Mouse (Mus musculus) G1E (cell line): ENCODE data around the gene Ptma. TPM values are rescaled to one million over a fixed set of nuclear protein-coding genes. Genes with fewer than 3 reads are reported as not detected.

Experiments
- ATAC-seq: 2 replicates; pipeline ENCODE4 v1.8.0; 2016; ENCODE audit warnings: mild to moderate bottlenecking; ENCODE audit not compliant: insufficient number of reproducible peaks, poor library complexity, low FRiP score, severe bottlenecking; ENCODE audit errors: extremely low read depth
- DNase-seq: peaks from one replicate; pipeline ENCODE4 v3.0.0; 2012; ENCODE audit warnings: low spot score
- H3K27me3 ChIP-seq: 2 replicates; pipeline ENCODE4 v1.6.1; 2012; ENCODE audit warnings: mild to moderate bottlenecking, low read length, inconsistent platforms; ENCODE audit not compliant: insufficient read depth
- H3K36me3 ChIP-seq: replicated peaks from 2 replicates; pipeline ENCODE3; 2012; ENCODE audit warnings: mild to moderate bottlenecking, inconsistent platforms
- H3K4me1 ChIP-seq: 2 replicates; pipeline ENCODE4 v1.6.1; 2012; ENCODE audit warnings: low read depth, low read length, inconsistent platforms, mixed read lengths; ENCODE audit not compliant: insufficient read depth
- H3K4me3 ChIP-seq: 2 replicates; pipeline ENCODE4 v1.5.1; 2012; ENCODE audit warnings: low read depth, mild to moderate bottlenecking, inconsistent platforms, low read length, moderate library complexity, mixed read lengths
- H3K9me3 ChIP-seq: replicated peaks from 2 replicates; pipeline ENCODE4 v1.6.1; 2012; ENCODE audit warnings: inconsistent platforms
- CTCF ChIP-seq: IDR thresholded peaks from 2 replicates; pipeline ENCODE4 v1.5.1; 2012; ENCODE audit warnings: low read depth, low read length, inconsistent platforms, mixed read lengths
- GATA1 ChIP-seq: IDR thresholded peaks from 2 replicates; pipeline ENCODE4 v1.6.1; 2012; ENCODE audit warnings: borderline replicate concordance, low read length, inconsistent platforms, mixed read lengths
- GATA2 ChIP-seq: IDR thresholded peaks from 2 replicates; pipeline ENCODE4 v1.6.1; 2012; ENCODE audit warnings: low read depth, low read length, inconsistent platforms, borderline replicate concordance
- POLR2AphosphoS5 ChIP-seq: IDR thresholded peaks from 2 replicates; pipeline ENCODE4 v1.6.1; 2012; ENCODE audit warnings: low read depth, low read length, inconsistent platforms; ENCODE audit not compliant: insufficient replicate concordance
- TAL1 ChIP-seq: conservative IDR thresholded peaks from 2 replicates; pipeline ENCODE4 v1.6.1; 2012; ENCODE audit warnings: low read depth, low read length, inconsistent platforms, mixed read lengths
- polyA plus RNA-seq: library from polyadenylated mRNA; stranded (reverse); fragments of >175 nt; gene quantifications from 2 replicates; pipeline ENCODE4 v1.2.3, GENCODE M21; 2012
- total RNA-seq, 2 experiments: library from RNA; stranded (forward) in 1 of 2; stranded (reverse) in 1 of 2; fragments of 200-1000 nt in 1 of 2; fragments of >200 nt in 1 of 2; fragmentation: Nextera tagmentation in 1 of 2; gene quantifications; 2 replicates each; pipeline ENCODE4 v1.2.3; 2014 to 2017

Ptma gene
- total and polyA plus RNA-seq, 3 experiments, result 2,671 to 14,052 (median 4,796) TPM

GRCm38 (mm10) chr1:86499903-86500302 is 26.6 kb upstream of the Ptma start:
- Histone ChIP-seq H3K27me3 (peaks cover 20% of the 10 kb centered on the region), H3K4me1 (peaks cover 70% of the 10 kb centered on the region), H3K9me3 (no peaks in the 10 kb centered on the region), H3K36me3 (no peaks in the 10 kb centered on the region), H3K4me3 (no peak overlapping the region)
- peak; percentile 85 for TF ChIP-seq CTCF
- TF ChIP-seq GATA2, result no peak
- no peak for TF ChIP-seq POLR2AphosphoS5
- no peak for TF ChIP-seq TAL1
- ATAC-seq (0 out of 2 replicates have a peak, but pooled peaks have one; percentile 12), DNase-seq (peak; percentile 77)

- H3K9me3 ChIP-seq, result no peaks in the 10 kb centered on the region
- H3K4me1 ChIP-seq, result peaks cover 78% of the 10 kb centered on the region
- DNase-seq, result no peak
- TF ChIP-seq CTCF, result no peak
- no peak for TF ChIP-seq GATA1
- TF ChIP-seq GATA2, result no peak
- TF ChIP-seq POLR2AphosphoS5, result no peak
- H3K36me3 ChIP-seq, result no peaks in the 10 kb centered on the region
- ATAC-seq, result no peak
- peaks cover 24% of the 10 kb centered on the region for H3K27me3 ChIP-seq
- no peak overlapping the region for H3K4me3 ChIP-seq
These were observed 25.8 kb upstream of the Ptma start for GRCm38 (mm10) chr1:86500681-86501080.

GRCm38 (mm10) chr1:86501114-86501532 is 25.4 kb upstream of the Ptma start:
- TF ChIP-seq GATA2, result no peak
- TF ChIP-seq CTCF, result peak; percentile 97
- no peaks in the 10 kb centered on the region for H3K36me3 ChIP-seq
- peaks cover 81% of the 10 kb centered on the region for H3K4me1 ChIP-seq
- H3K27me3 ChIP-seq, result peaks cover 24% of the 10 kb centered on the region
- H3K4me3 ChIP-seq, result no peak overlapping the region; the same call in 1 of the 2 replicates
- ATAC-seq, result no peak
- no peak for DNase-seq
- no peaks in the 10 kb centered on the region for H3K9me3 ChIP-seq

GRCm38 (mm10) chr1:86501559-86501958 is 25.0 kb upstream of the Ptma start:
- peaks cover 27% of the 10 kb centered on the region for H3K27me3 ChIP-seq
- DNase-seq (no peak), ATAC-seq (no peak)
- TF ChIP-seq POLR2AphosphoS5 (no peak), CTCF (peak; percentile 99), GATA2 (no peak)
- no peak overlapping the region for H3K4me3 ChIP-seq
- no peaks in the 10 kb centered on the region for H3K36me3 ChIP-seq
- H3K4me1 ChIP-seq, result peaks cover 84% of the 10 kb centered on the region
- H3K9me3 ChIP-seq, result no peaks in the 10 kb centered on the region

- Histone ChIP-seq H3K9me3 (no peaks in the 10 kb centered on the region), H3K4me1 (peaks cover 82% of the 10 kb centered on the region), H3K27me3 (peaks cover 29% of the 10 kb centered on the region), H3K4me3 (no peak overlapping the region; the same call in 1 of the 2 replicates), H3K36me3 (no peaks in the 10 kb centered on the region)
- no peak for ATAC-seq
- DNase-seq, result no peak
- no peak for TF ChIP-seq TAL1
These were observed 24.1 kb upstream of the Ptma start for GRCm38 (mm10) chr1:86502221-86503048.

- H3K4me3 ChIP-seq, result peak overlapping the region; percentile 71; the same call in 1 of the 2 replicates
- ATAC-seq (no peak), DNase-seq (no peak)
- no peaks in the 10 kb centered on the region for H3K36me3 ChIP-seq
- peaks cover 75% of the 10 kb centered on the region for H3K4me1 ChIP-seq
- TF ChIP-seq TAL1 (no peak), CTCF (no peak), GATA2 (no peak), POLR2AphosphoS5 (no peak), GATA1 (no peak)
- no peaks in the 10 kb centered on the region for H3K9me3 ChIP-seq
- H3K27me3 ChIP-seq, result peaks cover 31% of the 10 kb centered on the region
These were observed 23.3 kb upstream of the Ptma start for GRCm38 (mm10) chr1:86503165-86503747.
